In the genomic region with DNA sequence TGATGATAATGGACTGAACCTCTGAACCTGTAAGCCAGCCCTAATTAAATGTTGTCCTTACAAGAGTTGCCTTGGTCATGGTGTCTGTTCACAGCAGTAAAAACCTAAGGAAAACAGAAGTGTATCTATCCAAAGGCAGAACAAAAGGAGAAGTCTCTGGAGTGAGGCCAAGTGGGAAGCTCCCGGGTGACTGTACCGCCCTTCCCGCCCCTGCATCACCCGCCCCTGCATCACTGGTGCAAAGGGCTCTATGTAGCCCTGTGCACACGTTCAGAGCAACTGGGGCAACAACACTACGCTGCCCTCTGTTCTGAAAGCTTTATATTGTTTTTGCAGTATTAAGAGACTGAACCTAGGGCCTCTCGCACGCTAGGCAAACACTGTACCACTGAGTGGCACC, we compare ENCODE assay signal across 19 mouse cellular contexts. TPM values are rescaled to one million over a fixed set of nuclear protein-coding genes. Genes with fewer than 3 reads are reported as not detected.
DNase-seq lines count a peak whose midpoint lies in the region; ATAC-seq and TF ChIP-seq lines count a peak whose summit lies in the region.
"Had no signal": no experiment of that assay in that cellular context is flagged by ENCODE, and none has a peak within 500 bp of the region (broad histone marks: within the 10 kb centered on the region; RNA-seq: fewer than 3 reads in every experiment).

No protein-coding gene starts in this region.

- no peak overlapping the region for H3K4me3 ChIP-seq in heart, embryonic 13.5 days
- no peak overlapping the region for H3K4me3 ChIP-seq in liver, embryonic 11.5 days (ENCODE audit: low read depth, low read length)
- no peak overlapping the region for H3K4me3 ChIP-seq in stomach, postnatal 0 days (ENCODE audit: low read depth, low read length)
- H3K4me3 ChIP-seq: embryonic facial prominence, embryonic 10.5 days; heart, embryonic 10.5 days; hindbrain, embryonic 13.5 days had no signal

- H3K27me3 ChIP-seq in heart, embryonic 13.5 days (replicated peaks) = no peaks in the 10 kb centered on the region
- H3K27me3 ChIP-seq in liver, embryonic 11.5 days (replicated peaks; ENCODE audit: control insufficient read depth, insufficient read depth, low read length) = no peaks in the 10 kb centered on the region
- no peaks in the 10 kb centered on the region for H3K27me3 ChIP-seq in stomach, postnatal 0 days (ENCODE audit: control insufficient read depth, insufficient read depth, low read length)
- H3K27me3 ChIP-seq: hindbrain, embryonic 13.5 days; Patski had no signal

- DNase-seq in heart, adult 8-10 months (ENCODE audit: low spot score) = no peak
- DNase-seq in liver (peak; percentile 24), NIH3T3 (ENCODE audit: low read depth) (peak; percentile 33)
- no peak for DNase-seq in liver, embryonic 11.5 days (ENCODE audit: low spot score)
- peak; percentile 67 for DNase-seq in stomach, postnatal 0 days (ENCODE audit: low spot score)
- DNase-seq in cerebellum, adult 9-11 months = no peak
- DNase-seq: adrenal gland, postnatal 25 days; cerebellum, adult 18-20 months; cerebellum, postnatal 10 days; gastrocnemius, postnatal 36 days; heart, postnatal 36 days; kidney, adult 2 months had no signal

- H3K27ac ChIP-seq in heart, embryonic 13.5 days (replicated peaks) = peak overlapping the region; percentile 30; the same call in 1 of the 2 replicates
- no peak overlapping the region for H3K27ac ChIP-seq in liver, embryonic 11.5 days (ENCODE audit: low read depth, low read length)
- H3K27ac ChIP-seq in stomach, postnatal 0 days (replicated peaks) = peak overlapping the region; percentile 49; the same call in 1 of the 2 replicates
- H3K27ac ChIP-seq: embryonic facial prominence, embryonic 10.5 days; heart, embryonic 10.5 days; hindbrain, embryonic 13.5 days; hindbrain, postnatal 0 days had no signal

- H3K9ac ChIP-seq in heart, embryonic 13.5 days = no peak overlapping the region
- H3K9ac ChIP-seq in liver, embryonic 11.5 days (ENCODE audit: low read depth, low read length) = no peak overlapping the region
- H3K9ac ChIP-seq in stomach, postnatal 0 days (ENCODE audit: low read length) = no peak overlapping the region
- H3K9ac ChIP-seq: hindbrain, embryonic 13.5 days had no signal

- no peak for ATAC-seq in heart, embryonic 13.5 days (ENCODE audit: extremely low read depth, insufficient number of reproducible peaks, low FRiP score, low TSS enrichment)
- ATAC-seq in liver, embryonic 11.5 days (replicated peaks; ENCODE audit: low FRiP score) = no peak
- ATAC-seq in stomach, postnatal 0 days (ENCODE audit: low FRiP score, low TSS enrichment) = peak; percentile 16; the same call in 1 of the 2 replicates
- ATAC-seq: activated CD4-positive, CD25-positive, alpha-beta regulatory T cell, adult 4 months; hindbrain, postnatal 0 days; Patski had no signal

- H3K36me3 ChIP-seq in heart, embryonic 13.5 days = peaks cover 57% of the 10 kb centered on the region
- H3K36me3 ChIP-seq in liver, embryonic 11.5 days (ENCODE audit: control insufficient read depth, insufficient read depth, low read length) = peaks cover 9% of the 10 kb centered on the region; the same call in 1 of the 2 replicates
- H3K36me3 ChIP-seq in stomach, postnatal 0 days (ENCODE audit: control insufficient read depth, insufficient read depth, low read length) = peaks cover 10% of the 10 kb centered on the region

- H3K4me2 ChIP-seq in heart, embryonic 13.5 days = no peak overlapping the region
- no peak overlapping the region for H3K4me2 ChIP-seq in liver, embryonic 11.5 days
- no peak overlapping the region for H3K4me2 ChIP-seq in stomach, postnatal 0 days (replicated peaks; ENCODE audit: low read depth)
- H3K4me2 ChIP-seq: hindbrain, embryonic 13.5 days had no signal

- WGBS in heart, embryonic 13.5 days = 78% methylated on average over 8 of the region's 8 CpGs
- WGBS in liver, embryonic 11.5 days = 88% methylated on average over 8 of the region's 8 CpGs
- 73% methylated on average over 8 of the region's 8 CpGs for WGBS in stomach, postnatal 0 days

- H3K9me3 ChIP-seq in heart, embryonic 13.5 days = no peaks in the 10 kb centered on the region
- no peaks in the 10 kb centered on the region for H3K9me3 ChIP-seq in liver, embryonic 11.5 days (ENCODE audit: control insufficient read depth, low read length)
- no peaks in the 10 kb centered on the region for H3K9me3 ChIP-seq in stomach, postnatal 0 days (ENCODE audit: control insufficient read depth, low read length)
- H3K9me3 ChIP-seq: embryonic facial prominence, embryonic 10.5 days; heart, embryonic 10.5 days; hindbrain, embryonic 13.5 days had no signal

- no peak for TF ChIP-seq EP300 in stomach, postnatal 0 days (optimal IDR thresholded peaks at IDR 0.05)

- TF ChIP-seq CTCF in stomach, postnatal 0 days (IDR thresholded peaks at IDR 0.05; ENCODE audit: low read depth) = no peak

- peaks cover 40% of the 10 kb centered on the region for H3K4me1 ChIP-seq in heart, embryonic 13.5 days
- peaks cover 30% of the 10 kb centered on the region for H3K4me1 ChIP-seq in liver, embryonic 11.5 days (replicated peaks; ENCODE audit: control insufficient read depth, insufficient read depth, low read length)
- H3K4me1 ChIP-seq in stomach, postnatal 0 days (replicated peaks; ENCODE audit: control insufficient read depth, insufficient read depth) = no peaks in the 10 kb centered on the region

RNA-seq across cellular contexts. Expression of a gene that starts 19.7 kb away (rescaled TPM):
- 36.6 and 37.3 TPM in 2 replicates for polyA plus RNA-seq in heart, embryonic 13.5 days (2015; fragmentation: Nextera tagmentation; extraction: Ambion mirVana)
- 10 to 100 TPM; 19.3 to 22.2 (median 20.0) TPM for total RNA-seq in heart, adult 8-10 months (2022)
- polyA plus RNA-seq in liver, embryonic 11.5 days (2014; fragmentation: Nextera tagmentation; extraction: Ambion mirVana) = 26.1 and 30.8 TPM in 2 replicates
- 25.9 and 28.5 TPM in 2 replicates for polyA plus RNA-seq in stomach, postnatal 0 days (2015; fragmentation: Nextera tagmentation; extraction: Ambion mirVana)

RNA-seq across cellular contexts. Expression of a gene that starts 53.4 kb away (rescaled TPM):
- 5.4 and 5.7 TPM in 2 replicates for polyA plus RNA-seq in heart, embryonic 13.5 days (2015; fragmentation: Nextera tagmentation; extraction: Ambion mirVana)
- 10 to 100 TPM; 40.6 to 54.7 (median 46.2) TPM for total RNA-seq in heart, adult 8-10 months (2022)
- 2.9 and 3.6 TPM in 2 replicates for polyA plus RNA-seq in liver, embryonic 11.5 days (2014; fragmentation: Nextera tagmentation; extraction: Ambion mirVana)
- 3.7 and 4.3 TPM in 2 replicates for polyA plus RNA-seq in stomach, postnatal 0 days (2015; fragmentation: Nextera tagmentation; extraction: Ambion mirVana)

Comparison
In these comparisons a context has a peak if more than half of its experiments do, and no peak if none do; other contexts are left out.
1. DNase-seq: peak in liver (single experiment), NIH3T3 (single experiment) and stomach, postnatal 0 days (single experiment); none in heart, adult 8-10 months (single experiment), liver, embryonic 11.5 days (single experiment) and cerebellum, adult 9-11 months (single experiment).